Mouse (Mus musculus): ENCODE measurements at regions not wholly inside any gene's neighbourhood (a gene's known extent, or its start where the extent isn't known, plus 50 kb on each side); places are given as distances from the start of the nearest gene placed in this dataset.

GRCm38 (mm10) chr13:28432017-28432416, 174.7 kb downstream of the Gm11361 start:
- no peak for DNase-seq

GRCm38 (mm10) chr13:28426085-28426484, 168.8 kb downstream of the Gm11361 start:
- no peak for DNase-seq

- DNase-seq, result no peak
Observed at GRCm38 (mm10) chr13:28425116-28425515, 167.8 kb downstream of the Gm11361 start.

- peak; percentile 58 to 64 for DNase-seq
Observed at GRCm38 (mm10) chr13:28424446-28425059, 167.2 kb downstream of the Gm11361 start.

GRCm38 (mm10) chr13:28421309-28421708, 164.0 kb downstream of the Gm11361 start:
- DNase-seq, result no peak

GRCm38 (mm10) chr13:28420636-28421035, 163.3 kb downstream of the Gm11361 start:
- no peak for DNase-seq

- DNase-seq, result peak; percentile 58 to 75
Observed at GRCm38 (mm10) chr13:28419950-28420381, 162.6 kb downstream of the Gm11361 start.

- peak in 1 of 2 experiments; percentile 25 for DNase-seq
Observed at GRCm38 (mm10) chr13:28418936-28419681, 161.8 kb downstream of the Gm11361 start.

- peak; percentile 82 to 86 for DNase-seq
Observed at GRCm38 (mm10) chr13:28417929-28418881, 160.9 kb downstream of the Gm11361 start.

GRCm38 (mm10) chr13:28417431-28417928, 160.2 kb downstream of the Gm11361 start:
- peak; percentile 40 to 60 for DNase-seq

- DNase-seq, result peak; percentile 17 to 44
Observed at GRCm38 (mm10) chr13:28416887-28417286, 159.6 kb downstream of the Gm11361 start.

- DNase-seq, result peak; percentile 44 to 67
Observed at GRCm38 (mm10) chr13:28416231-28416630, 158.9 kb downstream of the Gm11361 start.

- no peak for DNase-seq
Observed at GRCm38 (mm10) chr13:28415769-28416168, 158.4 kb downstream of the Gm11361 start.

GRCm38 (mm10) chr13:28410324-28410723, 153.0 kb downstream of the Gm11361 start:
- no peak for DNase-seq

- no peak for DNase-seq
Observed at GRCm38 (mm10) chr13:28409609-28409902, 152.2 kb downstream of the Gm11361 start.

- no peak for DNase-seq
Observed at GRCm38 (mm10) chr13:28408868-28409608, 151.7 kb downstream of the Gm11361 start.

GRCm38 (mm10) chr13:28400459-28400858, 143.1 kb downstream of the Gm11361 start:
- peak in 1 of 2 experiments; percentile 37 for DNase-seq
